Mouse (Mus musculus) embryo, embryonic 9.5 days (tissue): Measurements from ENCODE around the gene Agpat3.

Source experiments
- DNase-seq: peaks from one replicate; pipeline ENCODE4 v3.0.0-alpha.2; 2017; ENCODE audit errors: extremely low spot score

Gene Agpat3

GRCm38 (mm10) chr10:78296980-78297379 lies 55.3 kb downstream of the Agpat3 start:
- no peak for DNase-seq

DNA sequence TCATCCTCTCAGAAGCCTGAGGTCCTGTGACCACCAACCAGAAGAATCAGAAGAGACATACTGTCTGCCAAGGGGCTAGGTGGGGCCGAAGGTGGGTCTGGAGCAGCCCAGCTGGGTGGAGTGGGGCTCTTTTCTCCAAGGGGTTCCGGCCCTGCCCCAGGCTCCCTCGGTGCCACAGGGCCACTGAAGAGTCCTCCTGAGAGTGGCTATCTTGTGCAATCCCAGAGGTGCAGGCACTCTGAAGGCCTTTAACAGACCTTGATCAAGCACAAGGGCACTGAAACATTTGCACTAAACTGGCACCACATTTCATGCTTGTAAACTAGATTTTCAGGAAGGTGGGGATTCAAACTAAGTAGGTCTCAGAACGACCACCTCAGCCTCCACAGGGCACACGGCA lies 55.9 kb downstream of the Agpat3 start:
- no peak for DNase-seq

GRCm38 (mm10) chr10:78293576-78293975 lies 58.7 kb downstream of the Agpat3 start:
- no peak for DNase-seq

GRCm38 (mm10) chr10:78292381-78292780 lies 59.9 kb downstream of the Agpat3 start:
- no peak for DNase-seq

- DNase-seq = no peak
Observed at GRCm38 (mm10) chr10:78290730-78291535, 61.4 kb downstream of the Agpat3 start.

- DNase-seq = no peak
Observed at GRCm38 (mm10) chr10:78288896-78289295, 63.4 kb downstream of the Agpat3 start.

GRCm38 (mm10) chr10:78288135-78288534 lies 64.2 kb downstream of the Agpat3 start:
- no peak for DNase-seq

GRCm38 (mm10) chr10:78287465-78288132 lies 64.7 kb downstream of the Agpat3 start:
- DNase-seq = no peak

DNA sequence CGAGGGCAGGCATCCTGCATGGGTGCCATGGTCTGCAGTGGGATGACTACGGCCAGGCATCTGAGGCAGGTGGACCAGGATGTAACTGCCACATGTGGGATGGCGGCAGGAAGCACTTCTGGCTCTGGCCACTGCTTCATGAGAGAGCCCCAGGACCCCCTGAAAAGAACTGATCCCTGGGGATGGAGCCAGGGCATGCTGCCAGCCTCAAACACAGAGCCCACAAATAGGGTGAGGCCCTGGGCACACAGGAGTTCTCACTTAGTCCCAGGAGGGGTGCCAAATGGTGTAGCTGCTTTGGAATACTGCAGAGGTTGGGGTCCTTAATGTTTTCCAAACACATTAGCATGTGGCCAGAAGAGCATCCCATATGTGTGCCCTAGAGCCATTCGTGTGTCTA lies 66.3 kb downstream of the Agpat3 start:
- DNase-seq = no peak

DNA sequence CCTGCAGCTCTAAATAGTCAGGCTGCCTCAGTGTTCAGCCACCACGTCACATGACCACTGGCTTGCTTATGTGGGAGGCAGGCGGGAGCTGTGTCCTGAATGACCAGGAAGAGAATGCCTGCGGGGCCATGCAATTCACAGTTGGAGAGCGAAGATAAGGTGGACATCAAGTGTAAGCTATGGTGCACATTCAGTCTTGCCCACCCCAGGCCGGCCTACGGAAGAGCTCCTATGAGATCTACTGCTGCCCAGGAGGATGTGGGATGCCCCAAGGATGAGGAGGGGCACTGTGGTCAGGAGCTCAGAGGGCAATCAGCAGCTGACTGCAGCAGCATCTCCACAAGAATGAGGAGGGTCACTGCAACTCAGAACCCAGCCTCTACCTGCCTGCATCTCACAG lies 66.9 kb downstream of the Agpat3 start:
- no peak for DNase-seq

DNA sequence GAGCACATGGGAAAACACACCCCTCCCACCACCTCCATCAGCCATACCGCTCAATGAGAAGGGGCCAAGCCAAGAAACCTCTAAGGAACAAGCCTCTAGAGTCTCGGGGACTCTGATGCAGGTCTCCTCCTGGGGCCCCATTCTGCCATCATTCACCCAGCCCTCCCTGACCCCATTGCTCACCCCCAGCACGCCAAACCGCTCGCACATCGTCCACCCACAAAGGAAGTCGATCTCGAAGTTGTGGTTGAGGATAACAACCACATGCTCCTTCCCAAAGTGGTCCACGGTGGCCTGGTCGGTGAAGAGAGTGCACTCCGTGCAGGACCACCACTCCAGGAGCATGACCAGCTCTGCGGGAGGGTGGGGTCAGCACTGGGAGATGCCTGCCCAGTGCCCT lies 67.5 kb downstream of the Agpat3 start:
- DNase-seq = no peak

- no peak for DNase-seq
Observed at GRCm38 (mm10) chr10:78282411-78282810, 69.9 kb downstream of the Agpat3 start.

- DNase-seq = no peak
Observed at GRCm38 (mm10) chr10:78280486-78280885, 71.8 kb downstream of the Agpat3 start.

GRCm38 (mm10) chr10:78279210-78279609 lies 73.1 kb downstream of the Agpat3 start:
- peak; percentile 41 for DNase-seq

GRCm38 (mm10) chr10:78277835-78278234 lies 74.5 kb downstream of the Agpat3 start:
- DNase-seq = no peak

GRCm38 (mm10) chr10:78276242-78276641 lies 76.0 kb downstream of the Agpat3 start:
- no peak for DNase-seq

- DNase-seq = peak; percentile 12
Observed at GRCm38 (mm10) chr10:78272932-78273331, 79.4 kb downstream of the Agpat3 start.

DNA sequence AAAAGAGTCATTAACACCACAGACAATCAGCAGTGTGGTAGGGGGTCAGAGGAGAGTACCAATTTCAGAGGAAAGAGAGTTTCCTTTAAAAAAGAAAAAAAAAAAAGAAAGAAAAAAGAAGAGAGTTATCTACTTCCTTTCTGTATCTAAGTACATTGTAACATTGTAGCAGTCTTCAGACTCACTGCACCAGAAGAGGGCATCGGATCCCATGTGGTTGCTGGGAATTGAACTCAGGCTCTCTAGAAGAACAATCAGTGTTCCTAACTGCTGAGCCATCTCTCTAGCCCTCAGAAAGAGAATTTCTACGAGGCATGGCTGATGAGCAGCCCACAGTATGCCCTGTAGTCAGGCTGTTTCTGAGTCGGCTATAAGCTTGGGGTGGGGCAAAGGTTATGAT lies 86.4 kb downstream of the Agpat3 start:
- no peak for DNase-seq

DNA sequence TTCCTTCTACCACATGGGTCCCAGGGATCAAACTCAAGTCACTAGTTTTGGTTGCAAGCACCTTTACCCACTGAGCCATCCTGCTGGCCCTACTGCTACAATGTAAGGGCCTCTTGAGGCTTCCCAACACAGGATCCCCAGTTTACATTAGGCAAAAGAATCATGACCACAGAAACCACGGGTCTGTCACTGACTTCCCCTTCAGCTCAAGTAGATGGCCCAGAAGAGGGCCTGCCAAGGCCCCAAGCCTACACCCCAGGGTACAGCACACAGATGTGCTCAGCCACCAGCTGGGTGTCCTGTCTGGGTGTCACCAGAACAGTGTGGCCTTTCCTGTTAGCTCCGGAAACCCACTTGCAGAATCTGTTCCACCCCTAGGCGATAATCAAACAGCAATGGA lies 87.6 kb downstream of the Agpat3 start:
- no peak for DNase-seq

DNA sequence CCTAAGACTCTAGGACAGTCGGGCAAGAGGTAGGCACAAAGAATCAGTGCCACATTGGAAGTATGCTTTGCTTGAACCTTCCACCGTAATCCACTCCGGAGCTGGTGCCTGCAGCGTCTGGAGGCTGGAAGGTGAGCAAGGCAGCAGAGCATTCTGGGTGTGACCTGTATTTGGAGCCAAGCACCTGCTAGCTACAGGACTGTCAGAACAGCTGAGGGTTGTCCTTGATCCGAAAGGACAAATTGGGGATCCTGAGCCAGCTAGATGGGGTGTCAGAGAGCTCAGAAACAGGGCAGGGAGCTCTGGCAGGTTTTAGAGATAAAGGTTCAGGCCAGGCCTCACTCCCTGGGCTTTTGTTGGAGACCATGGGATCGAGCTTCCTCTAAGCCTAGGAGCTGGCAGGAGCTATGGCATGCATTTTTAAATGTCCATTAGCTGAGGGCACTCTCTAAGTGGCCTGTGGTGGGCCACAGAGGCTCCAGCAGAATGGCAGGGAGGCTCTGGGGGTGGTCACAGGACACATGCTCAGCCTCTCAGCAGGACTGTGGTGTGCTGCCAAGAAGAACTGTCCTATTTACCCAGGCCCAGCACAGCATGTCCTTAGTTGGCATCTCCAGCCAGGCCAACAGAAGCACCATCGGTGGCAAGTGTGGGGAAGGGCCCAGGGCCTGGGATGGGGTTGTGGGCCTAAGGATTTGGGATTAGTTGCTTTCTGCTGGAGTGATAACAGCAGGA lies 91.2 kb downstream of the Agpat3 start:
- no peak for DNase-seq

GRCm38 (mm10) chr10:78260322-78260721 lies 92.0 kb downstream of the Agpat3 start:
- DNase-seq = no peak

DNA sequence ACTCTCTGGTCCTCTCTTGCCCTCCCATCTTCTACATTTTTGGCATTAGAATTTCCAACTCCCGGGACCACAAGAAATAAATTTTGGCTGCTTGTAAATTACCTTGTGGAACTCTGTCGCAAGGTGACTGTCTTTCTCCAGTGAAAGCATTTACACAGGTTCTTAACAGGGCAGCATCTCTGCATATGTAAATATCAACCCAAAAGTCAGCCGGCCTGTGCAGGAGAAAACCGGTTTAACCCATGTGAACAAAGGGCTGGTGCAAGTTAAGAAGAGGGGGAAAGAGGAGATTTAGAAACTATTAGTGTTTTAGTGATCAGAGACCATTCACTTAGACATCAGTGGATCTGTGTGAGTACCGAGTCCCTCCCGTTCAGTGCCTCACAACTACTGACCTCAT lies 92.6 kb downstream of the Agpat3 start:
- DNase-seq = no peak

GRCm38 (mm10) chr10:78259230-78259629 lies 93.1 kb downstream of the Agpat3 start:
- DNase-seq = no peak
